Mouse (Mus musculus): ENCODE results near the gene Brox. TPM values are rescaled to one million over a fixed set of nuclear protein-coding genes. Genes with fewer than 3 reads are reported as not detected.

Brox gene
- polyA plus RNA-seq, 1 experiment from 2014 or later = 125 TPM

- Histone ChIP-seq H3K36me3 (ENCODE audit: control insufficient read depth, insufficient read depth, low read length) (peaks cover 24% of the 10 kb centered on the region), H3K4me1 (ENCODE audit: control insufficient read depth, insufficient read depth, low read length) (no peaks in the 10 kb centered on the region), H3K9me3 (ENCODE audit: control insufficient read depth, low read length) (no peaks in the 10 kb centered on the region), H3K4me3 (replicated peaks; ENCODE audit: low read depth, low read length) (peak within 1 kb of the TSS; percentile 46), H3K27me3 (ENCODE audit: control insufficient read depth, insufficient read depth, low read length) (no peaks in the 10 kb centered on the region), H3K4me2 (ENCODE audit: low read length) (peak within 1 kb of the TSS; percentile 56), H3K9ac (replicated peaks; ENCODE audit: low read length) (peak within 1 kb of the TSS; percentile 55), H3K27ac (replicated peaks; ENCODE audit: low read depth, low read length) (peak within 1 kb of the TSS; percentile 75)
- whole genome bisulfite sequencing = under 1% methylated on average over 26 of the region's 26 CpGs
- ATAC-seq (ENCODE audit: low FRiP score, low TSS enrichment) = peak; percentile 29; the same call in 1 of the 2 replicates
- DNase-seq = peak; percentile 67
Measured at GRCm38 (mm10) chr1:183296465-183296864, 604 bp downstream of the Brox start, which contains the start of gene Aida. Gene Aida (plus strand): TSS chr1:183296590.

- Histone ChIP-seq H3K9me3 (ENCODE audit: control insufficient read depth, low read length) (no peaks in the 10 kb centered on the region), H3K27ac (replicated peaks; ENCODE audit: low read depth, low read length) (no peak overlapping the region), H3K4me2 (ENCODE audit: low read length) (no peak overlapping the region), H3K4me1 (ENCODE audit: control insufficient read depth, insufficient read depth, low read length) (no peaks in the 10 kb centered on the region), H3K9ac (replicated peaks; ENCODE audit: low read length) (no peak overlapping the region), H3K27me3 (ENCODE audit: control insufficient read depth, insufficient read depth, low read length) (no peaks in the 10 kb centered on the region), H3K36me3 (ENCODE audit: control insufficient read depth, insufficient read depth, low read length) (peaks cover 91% of the 10 kb centered on the region), H3K4me3 (replicated peaks; ENCODE audit: low read depth, low read length) (no peak overlapping the region)
- DNase-seq (no peak), ATAC-seq (ENCODE audit: low FRiP score, low TSS enrichment) (no peak)
- 95% methylated on average over 4 of the region's 4 CpGs for WGBS
Measured at GRCm38 (mm10) chr1:183289576-183289975, 7.5 kb downstream of the Brox start.

- Histone ChIP-seq H3K27me3 (ENCODE audit: control insufficient read depth, insufficient read depth, low read length) (no peaks in the 10 kb centered on the region), H3K4me1 (ENCODE audit: control insufficient read depth, insufficient read depth, low read length) (no peaks in the 10 kb centered on the region), H3K4me2 (ENCODE audit: low read length) (no peak overlapping the region), H3K4me3 (replicated peaks; ENCODE audit: low read depth, low read length) (no peak overlapping the region), H3K9me3 (ENCODE audit: control insufficient read depth, low read length) (no peaks in the 10 kb centered on the region), H3K9ac (replicated peaks; ENCODE audit: low read length) (no peak overlapping the region), H3K36me3 (ENCODE audit: control insufficient read depth, insufficient read depth, low read length) (peaks cover 93% of the 10 kb centered on the region), H3K27ac (replicated peaks; ENCODE audit: low read depth, low read length) (no peak overlapping the region)
- DNase-seq (no peak), ATAC-seq (ENCODE audit: low FRiP score, low TSS enrichment) (no peak)
- 84% methylated on average over 3 of the region's 3 CpGs for WGBS
Measured at GRCm38 (mm10) chr1:183288351-183288750, 8.7 kb downstream of the Brox start.

- no peak overlapping the region for H3K4me2 ChIP-seq (ENCODE audit: low read length)
- ATAC-seq (ENCODE audit: low FRiP score, low TSS enrichment) (no peak), DNase-seq (no peak)
- H3K4me3 ChIP-seq (replicated peaks; ENCODE audit: low read depth, low read length) = no peak overlapping the region
- H3K27me3 ChIP-seq (ENCODE audit: control insufficient read depth, insufficient read depth, low read length) = no peaks in the 10 kb centered on the region
- H3K9me3 ChIP-seq (ENCODE audit: control insufficient read depth, low read length) = no peaks in the 10 kb centered on the region
- no peak overlapping the region for H3K27ac ChIP-seq (replicated peaks; ENCODE audit: low read depth, low read length)
- H3K9ac ChIP-seq (replicated peaks; ENCODE audit: low read length) = no peak overlapping the region
- 86% methylated on average over 5 of the region's 5 CpGs for WGBS
- H3K36me3 ChIP-seq (ENCODE audit: control insufficient read depth, insufficient read depth, low read length) = peaks cover 30% of the 10 kb centered on the region
- no peaks in the 10 kb centered on the region for H3K4me1 ChIP-seq (ENCODE audit: control insufficient read depth, insufficient read depth, low read length)
Measured at GRCm38 (mm10) chr1:183275763-183276162, 21.3 kb downstream of the Brox start.

GRCm38 (mm10) chr1:183274385-183274784, 22.7 kb downstream of the Brox start:
- DNase-seq (no peak), ATAC-seq (ENCODE audit: low FRiP score, low TSS enrichment) (no peak)
- H3K9me3 ChIP-seq (ENCODE audit: control insufficient read depth, low read length) = no peaks in the 10 kb centered on the region
- no peak overlapping the region for H3K4me3 ChIP-seq (replicated peaks; ENCODE audit: low read depth, low read length)
- peaks cover 17% of the 10 kb centered on the region for H3K36me3 ChIP-seq (ENCODE audit: control insufficient read depth, insufficient read depth, low read length)
- no peaks in the 10 kb centered on the region for H3K27me3 ChIP-seq (ENCODE audit: control insufficient read depth, insufficient read depth, low read length)
- H3K4me1 ChIP-seq (ENCODE audit: control insufficient read depth, insufficient read depth, low read length) = no peaks in the 10 kb centered on the region
- 78% methylated on average over 3 of the region's 3 CpGs for WGBS
- H3K4me2 ChIP-seq (ENCODE audit: low read length) = no peak overlapping the region
- H3K9ac ChIP-seq (replicated peaks; ENCODE audit: low read length) = no peak overlapping the region
- no peak overlapping the region for H3K27ac ChIP-seq (replicated peaks; ENCODE audit: low read depth, low read length)

- ATAC-seq (ENCODE audit: low FRiP score, low TSS enrichment) (no peak), DNase-seq (peak; percentile 80)
- Histone ChIP-seq H3K36me3 (ENCODE audit: control insufficient read depth, insufficient read depth, low read length) (peaks cover 7% of the 10 kb centered on the region; the same call in 1 of the 2 replicates), H3K9ac (replicated peaks; ENCODE audit: low read length) (no peak overlapping the region), H3K9me3 (ENCODE audit: control insufficient read depth, low read length) (no peaks in the 10 kb centered on the region), H3K4me3 (replicated peaks; ENCODE audit: low read depth, low read length) (no peak overlapping the region), H3K4me1 (ENCODE audit: control insufficient read depth, insufficient read depth, low read length) (no peaks in the 10 kb centered on the region), H3K27ac (replicated peaks; ENCODE audit: low read depth, low read length) (no peak overlapping the region), H3K27me3 (ENCODE audit: control insufficient read depth, insufficient read depth, low read length) (no peaks in the 10 kb centered on the region), H3K4me2 (ENCODE audit: low read length) (no peak overlapping the region)
- 63% methylated on average over 10 of the region's 10 CpGs for WGBS
Measured at GRCm38 (mm10) chr1:183272867-183273818, 23.9 kb downstream of the Brox start.

- Histone ChIP-seq H3K27me3 (ENCODE audit: control insufficient read depth, insufficient read depth, low read length) (no peaks in the 10 kb centered on the region), H3K4me3 (replicated peaks; ENCODE audit: low read depth, low read length) (no peak overlapping the region), H3K9me3 (ENCODE audit: control insufficient read depth, low read length) (no peaks in the 10 kb centered on the region), H3K36me3 (ENCODE audit: control insufficient read depth, insufficient read depth, low read length) (no peaks in the 10 kb centered on the region), H3K27ac (replicated peaks; ENCODE audit: low read depth, low read length) (no peak overlapping the region), H3K9ac (replicated peaks; ENCODE audit: low read length) (no peak overlapping the region), H3K4me1 (ENCODE audit: control insufficient read depth, insufficient read depth, low read length) (no peaks in the 10 kb centered on the region), H3K4me2 (ENCODE audit: low read length) (no peak overlapping the region)
- DNase-seq (no peak), ATAC-seq (ENCODE audit: low FRiP score, low TSS enrichment) (no peak)
- WGBS = 85% methylated on average over 6 of the region's 6 CpGs
Measured at GRCm38 (mm10) chr1:183267666-183268065, 29.4 kb downstream of the Brox start.

- H3K27ac ChIP-seq (replicated peaks; ENCODE audit: low read depth, low read length) = no peak overlapping the region
- no peak overlapping the region for H3K4me2 ChIP-seq (ENCODE audit: low read length)
- no peaks in the 10 kb centered on the region for H3K27me3 ChIP-seq (ENCODE audit: control insufficient read depth, insufficient read depth, low read length)
- H3K36me3 ChIP-seq (ENCODE audit: control insufficient read depth, insufficient read depth, low read length) = no peaks in the 10 kb centered on the region
- ATAC-seq (ENCODE audit: low FRiP score, low TSS enrichment) (no peak), DNase-seq (no peak)
- H3K4me3 ChIP-seq (replicated peaks; ENCODE audit: low read depth, low read length) = no peak overlapping the region
- H3K9ac ChIP-seq (replicated peaks; ENCODE audit: low read length) = no peak overlapping the region
- H3K9me3 ChIP-seq (ENCODE audit: control insufficient read depth, low read length) = no peaks in the 10 kb centered on the region
- 80% methylated on average over 14 of the region's 14 CpGs for WGBS
- H3K4me1 ChIP-seq (ENCODE audit: control insufficient read depth, insufficient read depth, low read length) = no peaks in the 10 kb centered on the region
Measured at GRCm38 (mm10) chr1:183265921-183266467, 31.1 kb downstream of the Brox start.
